8 mouse cellular contexts compared by ENCODE assay signal in the genomic region with DNA sequence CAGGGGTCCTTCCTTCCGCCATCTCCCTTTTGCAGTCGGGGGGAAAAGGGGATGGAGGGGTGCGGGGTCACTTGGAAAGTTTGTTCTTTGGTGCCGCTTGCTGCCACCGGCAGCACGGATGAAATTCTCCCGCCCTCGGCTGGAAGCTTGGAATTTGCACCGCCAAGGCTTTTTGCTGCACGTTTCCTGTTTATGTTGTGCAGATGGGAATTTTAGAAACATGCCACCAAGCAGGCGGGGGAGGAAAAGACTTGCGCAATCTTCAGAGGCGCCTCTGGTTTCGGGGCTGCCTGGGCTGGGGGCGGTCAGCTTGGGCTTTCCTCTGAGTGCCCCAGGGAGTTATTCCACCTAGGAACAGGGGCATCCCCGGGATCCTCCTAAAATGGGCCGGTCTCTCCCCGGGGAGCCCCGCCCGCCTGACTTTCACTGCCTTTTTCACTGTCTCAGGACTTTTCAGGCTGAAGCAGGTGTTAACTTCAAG. TPM values are rescaled to one million over a fixed set of nuclear protein-coding genes. Genes with fewer than 3 reads are reported as not detected.
DNase-seq lines count a peak whose midpoint lies in the region; ATAC-seq and TF ChIP-seq lines count a peak whose summit lies in the region.

No protein-coding gene starts in this region.

- H3K9me3 ChIP-seq in embryonic facial prominence, embryonic 11.5 days (replicated peaks; ENCODE audit: control insufficient read depth, low read length), result no peaks in the 10 kb centered on the region
- no peaks in the 10 kb centered on the region for H3K9me3 ChIP-seq in heart, embryonic 11.5 days (replicated peaks; ENCODE audit: control insufficient read depth, low read length)
- no peaks in the 10 kb centered on the region for H3K9me3 ChIP-seq in midbrain, postnatal 0 days (ENCODE audit: low read length)

- no peak for ATAC-seq in embryonic facial prominence, embryonic 11.5 days (replicated peaks; ENCODE audit: insufficient number of reproducible peaks, low FRiP score, low TSS enrichment, low read depth)
- no peak for ATAC-seq in heart, embryonic 11.5 days (replicated peaks; ENCODE audit: insufficient number of reproducible peaks, low FRiP score, low TSS enrichment)
- ATAC-seq in midbrain, postnatal 0 days (ENCODE audit: low FRiP score), result peak; percentile 9; the same call in 1 of the 2 replicates

- no peaks in the 10 kb centered on the region for H3K36me3 ChIP-seq in spleen, adult 2 months (ENCODE audit: control insufficient read depth, insufficient read depth, low read length)
- no peaks in the 10 kb centered on the region for H3K36me3 ChIP-seq in embryonic facial prominence, embryonic 11.5 days (replicated peaks; ENCODE audit: control insufficient read depth, insufficient read depth, low read depth, low read length)
- no peaks in the 10 kb centered on the region for H3K36me3 ChIP-seq in heart, embryonic 11.5 days (ENCODE audit: control insufficient read depth, insufficient read depth, low read length)
- H3K36me3 ChIP-seq in midbrain, postnatal 0 days (ENCODE audit: insufficient read depth, low read length), result no peaks in the 10 kb centered on the region

- H3K27me3 ChIP-seq in spleen, adult 2 months (ENCODE audit: control insufficient read depth, insufficient read depth, low read length), result peaks cover 17% of the 10 kb centered on the region
- no peaks in the 10 kb centered on the region for H3K27me3 ChIP-seq in embryonic facial prominence, embryonic 11.5 days (ENCODE audit: control insufficient read depth, insufficient read depth, low read length)
- H3K27me3 ChIP-seq in heart, embryonic 11.5 days (ENCODE audit: control insufficient read depth, insufficient read depth, low read length), result peaks cover 2% of the 10 kb centered on the region; the same call in 1 of the 2 replicates
- no peaks in the 10 kb centered on the region for H3K27me3 ChIP-seq in midbrain, postnatal 0 days (ENCODE audit: insufficient read depth, low read length)

- DNase-seq in spleen, adult 2 months (ENCODE audit: low read depth in 1 of 2, low spot score in 2 of 2), result no peak
- DNase-seq in spleen, adult 12 weeks (ENCODE audit: low spot score), result no peak
- DNase-seq in embryonic facial prominence, embryonic 11.5 days (ENCODE audit: low spot score), result peak; percentile 59
- DNase-seq in kidney, adult 9 months, result peak; percentile 83
- peak; percentile 45 for DNase-seq in liver
- peak; percentile 38 for DNase-seq in midbrain, postnatal 0 days (ENCODE audit: low spot score)
- DNase-seq in thymus, postnatal 25 days, result peak; percentile 40

- 4% methylated on average over 20 of the region's 20 CpGs for WGBS in spleen, adult 2 months
- WGBS in embryonic facial prominence, embryonic 11.5 days, result under 1% methylated on average over 18 of the region's 20 CpGs
- under 1% methylated on average over 20 of the region's 20 CpGs for WGBS in heart, embryonic 11.5 days (ENCODE audit: insufficient replicate concordance)
- WGBS in midbrain, postnatal 0 days, result 1% methylated on average over 20 of the region's 20 CpGs

- peak overlapping the region; percentile 78 for H3K4me2 ChIP-seq in embryonic facial prominence, embryonic 11.5 days (ENCODE audit: low read depth, low read length)
- H3K4me2 ChIP-seq in heart, embryonic 11.5 days, result peak overlapping the region; percentile 62
- peak overlapping the region; percentile 58 for H3K4me2 ChIP-seq in midbrain, postnatal 0 days (ENCODE audit: low read depth, low read length, poor library complexity, severe bottlenecking)

- H3K4me3 ChIP-seq in spleen, adult 2 months (ENCODE audit: extremely low read depth, insufficient read depth, insufficient read length), result peak overlapping the region; percentile 68; the same call in 1 of the 2 replicates
- peak overlapping the region; percentile 84 for H3K4me3 ChIP-seq in embryonic facial prominence, embryonic 11.5 days (ENCODE audit: low read depth, low read length)
- peak overlapping the region; percentile 91 for H3K4me3 ChIP-seq in heart, embryonic 11.5 days (ENCODE audit: low read depth, low read length)
- H3K4me3 ChIP-seq in midbrain, postnatal 0 days (ENCODE audit: low read depth, low read length), result peak overlapping the region; percentile 98

- peak overlapping the region; percentile 76 for H3K27ac ChIP-seq in spleen, adult 2 months (ENCODE audit: insufficient read depth, low read length)
- H3K27ac ChIP-seq in embryonic facial prominence, embryonic 11.5 days (replicated peaks; ENCODE audit: low read depth, low read length), result peak overlapping the region; percentile 95
- peak overlapping the region; percentile 99 for H3K27ac ChIP-seq in heart, embryonic 11.5 days (ENCODE audit: low read depth, low read length)
- H3K27ac ChIP-seq in midbrain, postnatal 0 days (ENCODE audit: low read depth, low read length), result peak overlapping the region; percentile 96

- peak overlapping the region; percentile 94 for H3K9ac ChIP-seq in embryonic facial prominence, embryonic 11.5 days (replicated peaks; ENCODE audit: low read length)
- peak overlapping the region; percentile 94 for H3K9ac ChIP-seq in heart, embryonic 11.5 days (ENCODE audit: low read depth, low read length)
- H3K9ac ChIP-seq in midbrain, postnatal 0 days (replicated peaks; ENCODE audit: low read length, poor library complexity, severe bottlenecking), result peak overlapping the region; percentile 93

- TF ChIP-seq CTCF in spleen, adult 2 months (IDR thresholded peaks at IDR 0.05; ENCODE audit: extremely low read depth, insufficient read depth, insufficient read length, insufficient replicate concordance), result no peak
- no peak for TF ChIP-seq CTCF in midbrain, postnatal 0 days (IDR thresholded peaks at IDR 0.05)

- peaks cover 10% of the 10 kb centered on the region for H3K4me1 ChIP-seq in spleen, adult 2 months (ENCODE audit: control insufficient read depth, insufficient read depth, insufficient read length)
- H3K4me1 ChIP-seq in embryonic facial prominence, embryonic 11.5 days (ENCODE audit: control insufficient read depth, insufficient read depth, low read length), result no peaks in the 10 kb centered on the region; the same call in 1 of the 2 replicates
- H3K4me1 ChIP-seq in heart, embryonic 11.5 days (ENCODE audit: control insufficient read depth, insufficient read depth, low read length), result peaks cover 19% of the 10 kb centered on the region
- H3K4me1 ChIP-seq in midbrain, postnatal 0 days (ENCODE audit: insufficient read depth, low read length), result no peaks in the 10 kb centered on the region

- TF ChIP-seq POLR2A in spleen, adult 2 months (IDR thresholded peaks at IDR 0.05; ENCODE audit: low read depth, low read length), result no peak

RNA-seq across cellular contexts. Expression of gene Sbf2, which starts 0.5 kb away (rescaled TPM):
- 5.0 and 5.5 TPM in 2 replicates for polyA plus RNA-seq in spleen, adult 2 months (2012; rRNA removed)
- 25.2 and 25.4 TPM in 2 replicates for polyA plus RNA-seq in embryonic facial prominence, embryonic 11.5 days (2014; fragmentation: Nextera tagmentation; extraction: Ambion mirVana)
- 29.0 and 35.4 TPM in 2 replicates for polyA plus RNA-seq in heart, embryonic 11.5 days (2014; fragmentation: Nextera tagmentation; extraction: Ambion mirVana)
- total RNA-seq in midbrain, postnatal 0 days (2014; rRNA removed), result 80.1 and 114 TPM in 2 replicates
- 31.5 and 41.0 TPM in 2 replicates for polyA plus RNA-seq in midbrain, postnatal 0 days (2015; fragmentation: Nextera tagmentation; extraction: Ambion mirVana)

RNA-seq across cellular contexts. Expression of gene Adm, which starts 12.3 kb away (rescaled TPM):
- 3.5 and 5.4 TPM in 2 replicates for polyA plus RNA-seq in spleen, adult 2 months (2012; rRNA removed)
- polyA plus RNA-seq in embryonic facial prominence, embryonic 11.5 days (2014; fragmentation: Nextera tagmentation; extraction: Ambion mirVana), result 1.5 and 2.0 TPM in 2 replicates
- polyA plus RNA-seq in heart, embryonic 11.5 days (2014; fragmentation: Nextera tagmentation; extraction: Ambion mirVana), result 13.0 and 14.9 TPM in 2 replicates
- total RNA-seq in midbrain, postnatal 0 days (2014; rRNA removed), result 0.82 and 1.2 TPM in 2 replicates
- 2.5 and 2.6 TPM in 2 replicates for polyA plus RNA-seq in midbrain, postnatal 0 days (2015; fragmentation: Nextera tagmentation; extraction: Ambion mirVana)

Comparison
In these comparisons a context has a peak if more than half of its experiments do, and no peak if none do; other contexts are left out.
1. DNase-seq: peak in embryonic facial prominence, embryonic 11.5 days (single experiment), kidney, adult 9 months (single experiment), liver (single experiment), midbrain, postnatal 0 days (single experiment) and thymus, postnatal 25 days (single experiment); none in spleen, adult 2 months (0 of 2) and spleen, adult 12 weeks (single experiment).
2. Peak in every context shown above with its lines, with median percentiles within 50 percentile points of each other: H3K27ac ChIP-seq, H3K4me3 ChIP-seq, H3K4me2 ChIP-seq and H3K9ac ChIP-seq.